Mouse (Mus musculus): ENCODE data around the gene Cygb.
A peak's percentile ranks its signal among the peaks of the same experiment; 100 is the strongest.
"Not testable (repeated sequence)": the region's sequence is repeated elsewhere in the genome, so short reads cannot be mapped to it uniquely, and the experiment has no call there.

The Cygb gene

GRCm38 (mm10) chr11:116674616-116675379, 20.7 kb upstream of the Cygb start:
- no peak for DNase-seq

DNA sequence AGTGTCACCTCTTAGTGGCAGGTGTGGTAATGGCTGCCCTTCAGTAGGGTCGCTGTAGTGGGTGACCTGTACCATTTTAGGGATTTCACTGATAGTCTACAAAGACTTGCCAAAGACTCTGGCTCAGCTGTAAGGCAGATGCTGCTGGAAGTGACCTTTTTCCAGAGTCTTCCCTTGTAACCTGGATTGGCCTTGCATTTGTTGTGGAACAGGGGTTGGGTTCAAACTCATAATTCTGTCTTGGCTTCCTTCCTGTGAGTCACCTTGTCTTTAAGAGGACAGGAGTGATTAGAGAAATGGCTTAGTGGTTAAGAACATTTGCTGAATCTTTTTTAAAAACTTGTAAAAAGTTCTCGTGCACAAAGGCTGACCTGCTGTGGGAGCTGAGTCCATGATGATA, 19.3 kb upstream of the Cygb start:
- no peak for DNase-seq

- DNase-seq = no peak
These were observed 18.5 kb upstream of the Cygb start for GRCm38 (mm10) chr11:116672595-116672994.

GRCm38 (mm10) chr11:116671845-116672434, 17.8 kb upstream of the Cygb start:
- DNase-seq = no peak

DNA sequence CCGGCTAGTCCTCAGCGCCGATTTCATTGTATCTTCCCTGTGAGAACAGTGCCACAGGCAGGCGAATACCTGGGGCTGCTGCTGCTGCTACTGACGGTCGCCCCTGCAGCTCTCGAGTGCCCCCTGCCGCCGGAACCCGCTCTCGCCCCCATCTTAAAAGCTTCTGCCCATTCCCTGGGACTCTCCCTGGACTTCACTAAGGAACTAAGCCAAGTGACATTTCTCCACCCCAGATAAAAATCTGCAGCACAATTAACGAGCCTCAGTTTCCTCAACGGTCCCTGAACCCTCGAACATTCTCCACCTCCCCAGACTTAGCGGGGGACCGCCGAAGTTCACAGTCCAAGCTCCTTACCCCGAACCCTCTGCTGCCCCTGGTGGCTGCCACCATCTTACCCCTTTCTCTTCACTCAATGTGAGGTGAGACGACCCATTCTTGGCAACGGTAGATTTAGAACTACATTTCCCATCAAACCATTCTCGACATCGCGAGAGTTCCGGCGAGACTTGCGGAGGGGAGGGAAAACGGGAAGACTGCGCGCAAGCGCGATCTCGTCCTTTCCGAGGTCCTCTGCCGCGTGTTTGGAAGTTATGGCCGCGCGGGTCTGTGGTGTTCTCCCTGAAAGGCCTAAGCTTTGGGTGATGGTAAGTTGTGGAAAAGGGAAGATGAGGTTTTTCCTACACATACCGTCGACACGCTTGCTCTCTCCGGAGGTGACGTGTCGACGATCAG, 17.2 kb upstream of the Cygb start:
- peak; percentile 97 for DNase-seq

DNA sequence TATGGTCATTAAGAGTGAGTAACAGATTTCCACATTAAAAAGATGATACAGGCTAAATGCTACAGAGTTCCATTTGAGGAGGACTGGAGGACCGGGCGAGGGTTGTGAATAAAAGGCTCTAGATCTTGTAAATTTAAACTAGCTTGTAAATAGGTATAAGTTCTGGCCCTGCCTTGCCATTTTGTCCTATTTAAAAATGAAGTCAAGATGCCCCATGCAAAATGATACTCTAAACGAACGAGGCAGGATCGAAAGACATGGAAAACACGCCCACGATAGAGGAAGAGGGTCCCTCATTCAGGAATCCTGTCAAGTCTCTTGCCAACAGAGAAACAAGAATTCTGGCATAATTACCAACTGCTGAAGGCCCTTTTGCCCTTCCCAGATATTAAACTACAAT, 16.3 kb upstream of the Cygb start:
- DNase-seq = no peak

DNA sequence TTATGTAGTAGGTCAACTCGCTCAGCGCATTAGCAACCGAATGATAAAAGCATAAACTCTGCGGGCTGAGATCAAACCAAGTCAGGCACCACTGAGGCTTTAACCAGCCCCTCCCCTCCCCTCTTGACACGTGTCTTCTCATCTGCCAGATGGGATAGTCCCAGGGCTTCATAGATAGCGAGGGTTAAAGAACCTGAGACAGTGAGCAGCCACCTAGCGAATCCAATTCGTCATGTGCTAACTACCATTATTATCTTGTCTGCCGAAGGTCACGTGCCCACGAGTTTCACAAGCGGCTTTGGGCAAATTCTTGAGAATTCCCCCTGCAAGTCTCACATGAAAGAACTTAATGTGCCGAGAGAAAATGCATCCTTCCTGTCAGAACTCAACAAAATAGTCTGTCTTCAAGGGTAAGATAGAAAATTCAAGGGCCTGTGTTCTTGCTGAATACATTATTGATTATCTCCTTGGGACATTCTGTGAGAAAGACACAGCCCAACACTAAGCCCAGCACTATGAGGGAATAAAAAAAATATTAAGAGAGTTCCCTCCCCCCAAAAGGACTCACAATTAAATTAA, 15.8 kb upstream of the Cygb start:
- no peak for DNase-seq

- no peak for DNase-seq
These were observed 15.2 kb upstream of the Cygb start for GRCm38 (mm10) chr11:116669316-116669715.

DNA sequence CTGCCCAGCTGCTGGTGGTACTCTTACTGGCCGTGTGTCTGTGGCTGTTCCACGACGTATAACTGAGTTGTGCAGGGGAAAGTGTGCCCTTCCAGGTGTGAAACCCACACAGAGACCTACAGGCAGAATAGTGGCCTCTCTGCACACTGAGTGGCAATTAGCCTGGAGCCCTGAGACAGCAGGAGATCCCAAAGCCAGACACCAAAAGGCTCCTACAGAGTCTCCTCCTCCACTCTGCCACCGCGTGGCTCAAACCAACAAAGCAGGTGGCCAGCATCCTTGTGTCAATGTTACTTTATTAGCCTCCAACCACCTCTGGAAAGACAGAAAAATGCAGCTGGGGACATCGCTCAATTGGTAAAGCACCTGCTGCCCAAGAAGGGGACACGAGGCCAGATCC, 14.7 kb upstream of the Cygb start:
- no peak for DNase-seq

- DNase-seq = no peak
These were observed 14.3 kb upstream of the Cygb start for GRCm38 (mm10) chr11:116668381-116668825.

- no peak for DNase-seq
These were observed 13.8 kb upstream of the Cygb start for GRCm38 (mm10) chr11:116667930-116668329.

- not testable (repeated sequence) for DNase-seq
These were observed 12.9 kb upstream of the Cygb start for GRCm38 (mm10) chr11:116667012-116667411.

- no peak for DNase-seq
These were observed 12.5 kb upstream of the Cygb start for GRCm38 (mm10) chr11:116666566-116666965.

DNA sequence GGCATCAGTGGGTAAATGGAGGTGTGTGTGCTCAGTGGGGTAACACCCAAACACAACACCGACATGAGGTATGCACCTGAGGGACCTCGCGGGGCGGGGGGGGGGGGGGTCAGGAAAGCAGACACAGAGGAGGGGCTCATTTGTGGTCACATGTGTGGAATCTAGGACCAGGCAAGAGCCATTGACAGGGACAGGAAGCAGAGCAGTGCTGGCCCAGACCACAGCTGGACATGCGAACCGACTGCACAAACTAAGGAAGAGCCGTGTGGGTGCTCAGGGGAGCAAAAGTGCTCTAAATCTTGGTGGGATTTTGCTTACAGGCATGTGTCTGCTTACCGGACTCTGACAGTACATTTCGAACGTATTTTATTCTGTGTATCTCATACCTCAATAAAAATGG, 11.2 kb upstream of the Cygb start:
- no peak for DNase-seq

DNA sequence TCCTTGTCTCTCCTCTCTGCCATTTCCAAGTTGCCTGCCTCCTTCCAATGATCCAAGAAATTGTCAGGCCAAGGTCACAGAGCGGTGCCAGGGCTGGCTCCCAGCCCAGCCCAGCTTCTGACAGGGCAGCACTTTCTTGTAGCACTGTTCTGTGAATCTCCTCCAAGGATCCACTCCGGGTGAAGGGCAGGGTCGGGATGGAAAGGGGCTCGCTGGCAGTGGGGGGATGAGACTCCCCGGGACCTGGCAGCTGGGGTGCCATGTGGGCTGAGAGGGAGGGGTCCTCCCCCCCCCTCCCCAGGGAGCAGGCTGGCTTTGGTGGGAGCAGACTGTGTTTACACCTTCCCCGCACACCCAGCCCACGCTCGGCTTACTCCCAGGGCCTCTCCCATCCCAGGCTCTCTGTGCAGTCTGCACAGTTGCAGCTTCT, 7.8 kb upstream of the Cygb start:
- peak; percentile 60 for DNase-seq

- no peak for DNase-seq
These were observed 7.3 kb upstream of the Cygb start for GRCm38 (mm10) chr11:116661291-116661947.

DNA sequence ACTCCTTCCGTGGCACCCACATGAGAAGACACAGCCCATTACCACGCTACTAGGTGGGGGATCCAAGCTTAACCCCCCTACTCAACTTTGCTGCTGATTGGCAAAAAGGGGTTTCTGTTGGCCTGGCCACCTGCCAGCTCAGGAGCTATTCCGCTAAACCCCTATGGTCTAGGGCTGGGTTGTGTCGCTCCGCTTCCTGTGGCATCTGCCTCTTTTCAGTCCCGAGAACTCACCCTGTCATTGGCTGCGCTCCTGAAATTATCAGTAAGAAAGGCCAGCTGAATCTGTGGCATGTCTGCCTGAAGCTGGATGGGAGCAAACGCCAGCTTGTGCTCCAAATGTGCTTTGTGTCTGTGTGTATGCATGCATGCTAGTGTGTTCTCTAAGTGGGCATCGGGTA, 6.1 kb upstream of the Cygb start:
- DNase-seq = no peak

- DNase-seq = no peak
These were observed 5.0 kb upstream of the Cygb start for GRCm38 (mm10) chr11:116659027-116659621.

GRCm38 (mm10) chr11:116658238-116658637, 4.1 kb upstream of the Cygb start:
- DNase-seq = no peak

GRCm38 (mm10) chr11:116657311-116658223, 3.5 kb upstream of the Cygb start:
- DNase-seq = peak; percentile 86
